Mouse (Mus musculus): ENCODE results near the gene Sema3d.

Sema3d gene

GRCm38 (mm10) chr5:12634227-12634980 is 251.2 kb downstream of the Sema3d start:
- no peak for DNase-seq (ENCODE audit: low spot score)

- DNase-seq (ENCODE audit: low spot score), result no peak
Observed at GRCm38 (mm10) chr5:12637763-12638468, 254.7 kb downstream of the Sema3d start.

Measured in testis, postnatal 14 days (tissue).